Mouse (Mus musculus) G1E (cell line): ENCODE results near the gene Dhx57. TPM values are rescaled to one million over a fixed set of nuclear protein-coding genes. Genes with fewer than 3 reads are reported as not detected.
"Not testable (repeated sequence)": the region's sequence is repeated elsewhere in the genome, so short reads cannot be mapped to it uniquely, and the experiment has no call there.

Experiments
- ATAC-seq: 2 replicates; pipeline ENCODE4 v1.8.0; 2016; ENCODE audit warnings: mild to moderate bottlenecking; ENCODE audit not compliant: insufficient number of reproducible peaks, poor library complexity, low FRiP score, severe bottlenecking; ENCODE audit errors: extremely low read depth
- DNase-seq: peaks from one replicate; pipeline ENCODE4 v3.0.0; 2012; ENCODE audit warnings: low spot score
- H3K27me3 ChIP-seq: 2 replicates; pipeline ENCODE4 v1.6.1; 2012; ENCODE audit warnings: mild to moderate bottlenecking, low read length, inconsistent platforms; ENCODE audit not compliant: insufficient read depth
- H3K36me3 ChIP-seq: replicated peaks from 2 replicates; pipeline ENCODE3; 2012; ENCODE audit warnings: mild to moderate bottlenecking, inconsistent platforms
- H3K4me1 ChIP-seq: 2 replicates; pipeline ENCODE4 v1.6.1; 2012; ENCODE audit warnings: low read depth, low read length, inconsistent platforms, mixed read lengths; ENCODE audit not compliant: insufficient read depth
- H3K4me3 ChIP-seq: 2 replicates; pipeline ENCODE4 v1.5.1; 2012; ENCODE audit warnings: low read depth, mild to moderate bottlenecking, inconsistent platforms, low read length, moderate library complexity, mixed read lengths
- H3K9me3 ChIP-seq: replicated peaks from 2 replicates; pipeline ENCODE4 v1.6.1; 2012; ENCODE audit warnings: inconsistent platforms
- CTCF ChIP-seq: IDR thresholded peaks from 2 replicates; pipeline ENCODE4 v1.5.1; 2012; ENCODE audit warnings: low read depth, low read length, inconsistent platforms, mixed read lengths
- GATA1 ChIP-seq: IDR thresholded peaks from 2 replicates; pipeline ENCODE4 v1.6.1; 2012; ENCODE audit warnings: borderline replicate concordance, low read length, inconsistent platforms, mixed read lengths
- GATA2 ChIP-seq: IDR thresholded peaks from 2 replicates; pipeline ENCODE4 v1.6.1; 2012; ENCODE audit warnings: low read depth, low read length, inconsistent platforms, borderline replicate concordance
- POLR2AphosphoS5 ChIP-seq: IDR thresholded peaks from 2 replicates; pipeline ENCODE4 v1.6.1; 2012; ENCODE audit warnings: low read depth, low read length, inconsistent platforms; ENCODE audit not compliant: insufficient replicate concordance
- TAL1 ChIP-seq: conservative IDR thresholded peaks from 2 replicates; pipeline ENCODE4 v1.6.1; 2012; ENCODE audit warnings: low read depth, low read length, inconsistent platforms, mixed read lengths
- polyA plus RNA-seq: library from polyadenylated mRNA; stranded (reverse); fragments of >175 nt; gene quantifications from 2 replicates; pipeline ENCODE4 v1.2.3, GENCODE M21; 2012
- total RNA-seq, 2 experiments: library from RNA; stranded (forward) in 1 of 2; stranded (reverse) in 1 of 2; fragments of 200-1000 nt in 1 of 2; fragments of >200 nt in 1 of 2; fragmentation: Nextera tagmentation in 1 of 2; gene quantifications; 2 replicates each; pipeline ENCODE4 v1.2.3; 2014 to 2017

The Dhx57 gene
- total and polyA plus RNA-seq, 3 experiments, result 7.7 to 29.0 (median 15.7) TPM

DNA sequence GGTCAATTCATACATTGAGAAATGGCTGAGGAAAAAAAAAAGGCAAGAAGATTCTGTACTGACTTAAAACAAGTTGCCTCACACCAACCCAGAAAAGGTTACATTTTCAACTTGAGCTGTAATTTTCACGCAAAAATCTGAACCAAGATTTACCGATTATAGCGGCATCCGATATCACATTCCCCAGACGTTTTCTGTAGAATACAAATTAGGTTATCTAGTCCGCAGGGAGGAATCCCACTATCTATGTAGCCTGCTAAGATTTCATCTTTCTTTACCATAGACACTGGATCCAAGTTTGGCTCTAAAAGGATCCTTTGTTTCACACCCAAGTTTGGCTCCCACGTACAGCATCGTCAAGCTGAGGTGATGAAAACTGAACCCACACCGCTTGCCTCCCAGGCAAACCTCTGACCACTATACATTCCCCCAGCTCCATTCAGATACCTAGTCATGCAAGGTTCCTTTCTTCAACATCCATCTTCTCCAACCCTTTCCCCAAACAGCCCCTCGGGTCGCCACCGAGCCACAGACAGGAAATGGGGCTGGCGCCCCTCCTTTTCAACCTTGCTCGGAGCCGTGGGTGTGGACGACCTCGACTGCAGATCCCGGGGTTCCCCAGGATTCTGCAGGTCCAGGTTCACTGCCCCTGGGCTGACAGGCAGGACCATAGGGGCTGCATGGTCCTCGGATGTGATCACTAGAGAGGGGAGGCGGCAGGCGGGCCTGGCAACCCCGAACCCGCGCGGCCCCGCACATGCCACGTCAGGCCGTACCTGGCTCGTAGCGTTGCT is 799 bp downstream of the Dhx57 start:
- Histone ChIP-seq H3K4me3 (peak overlapping the region; percentile 98), H3K4me1 (peaks cover 23% of the 10 kb centered on the region), H3K9me3 (no peaks in the 10 kb centered on the region), H3K36me3 (peaks cover 2% of the 10 kb centered on the region), H3K27me3 (no peaks in the 10 kb centered on the region)
- ATAC-seq (no peak), DNase-seq (no peak)
- TF ChIP-seq GATA1 (no peak), GATA2 (no peak), POLR2AphosphoS5 (no peak), CTCF (no peak), TAL1 (no peak)

DNA sequence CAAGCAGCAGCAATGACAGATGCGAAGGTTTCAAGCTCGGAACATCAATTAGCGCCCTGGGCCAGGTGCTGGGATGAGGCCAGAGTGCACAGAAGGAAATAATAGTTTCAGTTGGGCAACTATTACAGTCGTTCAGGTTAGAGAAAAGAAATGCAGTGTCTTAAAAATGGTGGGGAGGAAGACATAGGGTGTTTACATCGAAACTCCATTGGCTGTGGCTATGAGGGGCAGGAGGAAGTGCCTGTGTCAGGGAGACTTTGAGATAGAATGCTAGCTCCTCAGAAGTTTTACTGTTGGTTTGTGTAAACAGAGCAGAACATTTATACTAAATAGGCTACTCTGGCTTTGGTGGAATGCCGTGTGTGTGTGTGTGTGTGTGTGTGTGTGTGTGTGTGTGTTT is 2.3 kb downstream of the Dhx57 start:
- no peak for TF ChIP-seq CTCF
- TF ChIP-seq GATA1, result no peak
- no peak for TF ChIP-seq GATA2
- no peak for TF ChIP-seq TAL1
- peaks cover 9% of the 10 kb centered on the region for H3K36me3 ChIP-seq
- ATAC-seq, result no peak
- no peaks in the 10 kb centered on the region for H3K9me3 ChIP-seq
- peaks cover 24% of the 10 kb centered on the region for H3K4me1 ChIP-seq
- H3K27me3 ChIP-seq, result no peaks in the 10 kb centered on the region
- no peak overlapping the region for H3K4me3 ChIP-seq
- no peak for DNase-seq

DNA sequence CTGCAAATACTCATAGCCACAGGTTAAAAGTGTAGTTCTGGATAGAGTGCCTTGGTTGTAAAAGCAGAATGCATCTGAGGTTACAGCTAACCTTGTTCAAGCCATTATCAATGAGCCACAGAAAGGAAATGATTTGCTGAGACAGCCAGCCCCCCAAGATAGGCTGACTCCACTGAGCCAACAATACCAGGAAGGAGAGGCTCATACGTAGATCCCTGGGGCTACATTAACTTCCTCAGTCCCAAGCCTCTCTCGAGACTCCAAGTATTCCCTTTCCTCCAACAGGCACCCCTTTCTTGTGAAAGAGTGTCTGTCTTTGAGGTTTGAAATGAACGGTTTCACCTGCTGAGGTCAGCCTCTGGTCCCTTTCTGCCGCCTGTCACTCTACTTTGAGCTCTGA is 5.8 kb downstream of the Dhx57 start:
- Histone ChIP-seq H3K4me1 (peaks cover 23% of the 10 kb centered on the region), H3K36me3 (peaks cover 29% of the 10 kb centered on the region), H3K9me3 (no peaks in the 10 kb centered on the region), H3K27me3 (no peaks in the 10 kb centered on the region), H3K4me3 (no peak overlapping the region)
- TF ChIP-seq POLR2AphosphoS5, result no peak
- TF ChIP-seq GATA2, result no peak
- TF ChIP-seq CTCF, result no peak
- TF ChIP-seq TAL1, result no peak
- TF ChIP-seq GATA1, result no peak
- DNase-seq (no peak), ATAC-seq (no peak)

DNA sequence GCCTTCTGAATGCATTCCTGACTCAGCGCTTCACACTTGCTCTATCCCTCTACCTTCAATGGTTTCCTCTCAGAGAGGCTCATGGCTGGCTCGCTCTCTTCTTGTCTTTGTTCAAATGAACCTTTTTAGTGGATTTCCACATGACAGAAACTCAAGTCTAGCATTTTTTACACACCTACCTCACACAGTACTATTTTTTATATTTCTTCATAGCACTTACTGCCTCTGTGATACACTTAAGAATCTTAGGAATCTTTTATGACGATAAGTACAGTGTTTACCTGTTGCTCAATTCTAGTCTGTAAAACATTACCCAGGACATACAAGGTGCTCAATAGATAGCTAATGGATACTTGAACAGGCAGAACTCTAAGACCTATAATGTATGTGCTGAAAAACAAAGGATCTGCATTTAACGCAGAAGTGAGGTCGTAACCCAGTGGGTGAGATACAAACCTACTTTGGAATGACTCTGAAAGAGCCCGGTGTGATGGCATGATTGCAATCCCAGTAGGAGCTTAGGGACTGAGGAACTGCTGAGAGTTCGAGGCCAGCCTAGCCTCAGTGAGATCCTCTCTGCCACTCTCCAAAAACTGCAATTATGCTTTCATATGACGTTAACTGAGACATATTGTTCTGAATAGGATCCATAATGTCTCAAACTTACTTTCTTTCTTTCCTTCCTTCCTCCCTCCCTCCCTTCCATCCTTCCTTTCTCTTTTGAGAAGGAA is 10.8 kb downstream of the Dhx57 start:
- Histone ChIP-seq H3K36me3 (peaks cover 67% of the 10 kb centered on the region), H3K9me3 (no peaks in the 10 kb centered on the region), H3K4me3 (no peak overlapping the region), H3K27me3 (no peaks in the 10 kb centered on the region), H3K4me1 (peaks cover 2% of the 10 kb centered on the region; the same call in 1 of the 2 replicates)
- DNase-seq (no peak), ATAC-seq (no peak)
- TF ChIP-seq GATA1, result no peak
- no peak for TF ChIP-seq POLR2AphosphoS5
- no peak for TF ChIP-seq CTCF
- no peak for TF ChIP-seq TAL1
- TF ChIP-seq GATA2, result no peak

DNA sequence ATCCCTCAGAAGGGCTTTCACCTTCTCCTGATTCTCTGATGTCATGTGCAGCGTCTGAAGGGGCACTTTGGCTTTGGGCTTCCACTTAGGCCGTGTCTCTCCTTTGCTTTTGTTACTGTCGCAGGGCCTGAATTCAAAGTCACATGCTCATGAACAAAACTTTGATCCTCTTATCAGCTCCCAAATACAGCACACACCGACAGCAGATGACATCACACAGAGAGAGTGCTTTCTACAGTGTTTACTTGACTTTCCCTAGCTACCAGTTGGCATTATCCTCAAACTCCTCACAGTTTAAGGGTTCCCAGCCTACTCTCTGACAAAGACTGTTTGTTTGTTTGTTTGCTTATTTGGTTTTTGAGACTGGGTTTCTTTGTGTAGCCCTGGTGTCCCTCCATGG is 12.0 kb downstream of the Dhx57 start:
- no peak for ATAC-seq
- DNase-seq, result no peak
- Histone ChIP-seq H3K9me3 (no peaks in the 10 kb centered on the region), H3K27me3 (no peaks in the 10 kb centered on the region), H3K4me1 (no peaks in the 10 kb centered on the region), H3K36me3 (peaks cover 67% of the 10 kb centered on the region), H3K4me3 (no peak overlapping the region)
- TF ChIP-seq GATA1 (no peak), TAL1 (no peak), POLR2AphosphoS5 (no peak)

DNA sequence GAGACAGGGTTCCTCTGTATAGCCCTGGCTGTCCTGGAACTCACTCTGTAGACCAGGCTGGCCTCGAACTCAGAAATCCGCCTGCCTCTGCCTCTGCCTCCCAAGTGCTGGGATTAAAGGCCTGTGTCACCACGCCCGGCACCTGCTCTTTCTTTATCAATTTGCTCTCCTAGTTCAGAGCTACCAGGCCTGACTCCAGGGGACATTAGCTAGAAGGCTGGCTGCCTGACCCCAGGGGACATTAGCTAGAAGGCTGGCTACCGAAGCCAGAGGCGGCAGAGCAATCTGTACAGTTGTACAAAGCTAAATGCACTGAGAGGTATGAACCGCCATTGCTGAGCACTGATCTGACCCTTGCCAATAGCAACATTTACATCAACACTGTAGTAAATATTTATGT is 19.7 kb downstream of the Dhx57 start:
- H3K9me3 ChIP-seq, H3K27me3 ChIP-seq, ATAC-seq, H3K4me3 ChIP-seq, DNase-seq, H3K4me1 ChIP-seq: not testable (repeated sequence)
- H3K36me3 ChIP-seq, result peaks cover 75% of the 10 kb centered on the region

DNA sequence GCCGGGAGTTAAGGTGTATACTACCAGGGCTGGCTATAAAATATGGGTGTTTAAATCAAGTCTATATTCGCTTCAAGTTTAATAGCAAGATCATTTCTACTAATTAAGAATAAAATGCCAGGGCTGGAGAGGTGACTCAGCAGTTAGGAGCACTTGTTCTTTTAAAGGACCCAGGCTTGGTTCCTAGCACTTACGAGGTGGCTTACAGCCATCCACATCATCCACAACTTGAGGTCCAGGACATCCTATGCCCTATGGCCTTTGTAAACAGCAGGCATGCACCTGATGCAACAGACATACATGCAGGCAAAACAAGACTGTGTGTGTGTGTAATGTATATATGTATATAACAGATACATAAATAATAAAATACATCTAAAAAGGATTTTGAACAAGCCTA is 22.1 kb downstream of the Dhx57 start:
- Histone ChIP-seq H3K27me3 (no peaks in the 10 kb centered on the region), H3K4me3 (no peak overlapping the region), H3K36me3 (peaks cover 78% of the 10 kb centered on the region), H3K4me1 (no peaks in the 10 kb centered on the region), H3K9me3 (no peaks in the 10 kb centered on the region)
- no peak for ATAC-seq
- no peak for DNase-seq
- TF ChIP-seq GATA1, result no peak
- TF ChIP-seq POLR2AphosphoS5, result no peak
- no peak for TF ChIP-seq TAL1
- TF ChIP-seq GATA2, result no peak
- no peak for TF ChIP-seq CTCF
